Mouse (Mus musculus) lung, adult 2 months (tissue): ENCODE data around the gene Fcgr4.

Experiments used
- CTCF ChIP-seq: fragments of 200-500 bp; IDR thresholded peaks from 2 replicates; pipeline ENCODE4 v1.5.1; 2011; ENCODE audit warnings: mild to moderate bottlenecking, low read length, control low read depth; ENCODE audit not compliant: insufficient read depth
- POLR2A ChIP-seq: fragments of 200-500 bp; IDR thresholded peaks from 2 replicates; pipeline ENCODE4 v1.6.1; 2011; ENCODE audit warnings: low read depth, mild to moderate bottlenecking, control low read depth, low read length, borderline replicate concordance; ENCODE audit errors: extremely low read depth

DNA sequence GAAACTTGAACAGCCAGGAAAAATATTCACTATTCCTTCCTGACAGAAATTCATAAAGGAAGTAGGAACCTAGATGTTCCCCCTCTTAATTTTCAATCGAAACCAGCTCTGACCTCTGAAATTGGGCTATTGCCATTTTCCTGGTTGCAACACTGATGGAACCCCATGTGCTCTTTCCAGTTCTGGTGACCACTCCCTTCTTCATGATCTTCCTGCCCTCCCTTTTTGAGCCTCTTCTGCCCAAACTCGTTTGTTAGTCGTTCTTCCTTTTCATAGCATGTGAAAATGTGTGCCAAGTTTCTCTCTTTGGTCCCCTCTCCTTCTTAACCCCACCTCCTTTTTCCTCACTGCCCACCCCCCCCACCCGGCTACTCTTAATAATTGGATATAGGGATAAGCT is 7.0 kb upstream of the Fcgr4 start:
- no peak for TF ChIP-seq CTCF
- TF ChIP-seq POLR2A = no peak
